Mouse (Mus musculus): ENCODE measurements around the gene Prss46. TPM values are rescaled to one million over a fixed set of nuclear protein-coding genes. Genes with fewer than 3 reads are reported as not detected.

The Prss46 gene
- polyA plus RNA-seq (2014; fragmentation: Illumina TruSeq; extraction: RNeasy Lipid Tissue Mini Kit (QIAGEN cat#74804); ENCODE audit: low replicate concordance): not detected

GRCm38 (mm10) chr9:110844206-110844605 lies at the start of gene Prss46:
Gene Prss46 (plus strand): TSS chr9:110844506.

GRCm38 (mm10) chr9:110797866-110798265 lies 46.4 kb upstream of the Prss46 start, which contains the start of gene Prss42:
Gene Prss42 (plus strand): TSS chr9:110798166.

GRCm38 (mm10) chr9:110813789-110814188 lies 30.5 kb upstream of the Prss46 start, which contains the start of gene Prss44:
Gene Prss44 (plus strand): TSS chr9:110813994.

GRCm38 (mm10) chr9:110826390-110826789 lies 17.9 kb upstream of the Prss46 start, which contains the start of gene Prss43:
Gene Prss43 (plus strand): TSS chr9:110826690.

GRCm38 (mm10) chr9:110834411-110834810 lies 9.9 kb upstream of the Prss46 start, which contains the start of gene Prss45:
Gene Prss45 (plus strand): TSS chr9:110834588.

GRCm38 (mm10) chr9:110857781-110858472 lies 13.6 kb downstream of the Prss46 start, which contains the start of gene Prss50:
Gene Prss50 (plus strand): TSS chr9:110857967.

GRCm38 (mm10) chr9:110879191-110879920 lies 35.0 kb downstream of the Prss46 start, which contains the start of gene Als2cl:
Gene Als2cl (plus strand): TSS chr9:110879870.

GRCm38 (mm10) chr9:110879998-110880561 lies 35.8 kb downstream of the Prss46 start, which contains the start of gene Tmie:
Gene Tmie (minus strand): TSS chr9:110880113.

Other genes with a start within 250 kb of the Prss46 start
- gene Nradd, start 220.1 kb upstream of the Prss46 start, polyA plus RNA-seq (2014; fragmentation: Illumina TruSeq; extraction: RNeasy Lipid Tissue Mini Kit (QIAGEN cat#74804); ENCODE audit: low replicate concordance): 0.63 TPM
- not detected for gene Nbeal2, start 190.3 kb upstream of the Prss46 start, polyA plus RNA-seq (2014; fragmentation: Illumina TruSeq; extraction: RNeasy Lipid Tissue Mini Kit (QIAGEN cat#74804); ENCODE audit: low replicate concordance)
- not detected for gene Ccdc12, start 188.0 kb upstream of the Prss46 start, polyA plus RNA-seq (2014; fragmentation: Illumina TruSeq; extraction: RNeasy Lipid Tissue Mini Kit (QIAGEN cat#74804); ENCODE audit: low replicate concordance)
- not detected for gene Myl3, start 102.6 kb upstream of the Prss46 start, polyA plus RNA-seq (2014; fragmentation: Illumina TruSeq; extraction: RNeasy Lipid Tissue Mini Kit (QIAGEN cat#74804); ENCODE audit: low replicate concordance)
- gene Pth1r, start 97.4 kb upstream of the Prss46 start, polyA plus RNA-seq (2014; fragmentation: Illumina TruSeq; extraction: RNeasy Lipid Tissue Mini Kit (QIAGEN cat#74804); ENCODE audit: low replicate concordance): not detected
- gene Prss42, start 46.3 kb upstream of the Prss46 start, polyA plus RNA-seq (2014; fragmentation: Illumina TruSeq; extraction: RNeasy Lipid Tissue Mini Kit (QIAGEN cat#74804); ENCODE audit: low replicate concordance): not detected
- not detected for gene Prss44, start 30.5 kb upstream of the Prss46 start, polyA plus RNA-seq (2014; fragmentation: Illumina TruSeq; extraction: RNeasy Lipid Tissue Mini Kit (QIAGEN cat#74804); ENCODE audit: low replicate concordance)
- gene Prss43, start 17.8 kb upstream of the Prss46 start, polyA plus RNA-seq (2014; fragmentation: Illumina TruSeq; extraction: RNeasy Lipid Tissue Mini Kit (QIAGEN cat#74804); ENCODE audit: low replicate concordance): not detected
- gene Prss45, start 9.9 kb upstream of the Prss46 start, polyA plus RNA-seq (2014; fragmentation: Illumina TruSeq; extraction: RNeasy Lipid Tissue Mini Kit (QIAGEN cat#74804); ENCODE audit: low replicate concordance): not detected
- gene Prss50, start 13.5 kb downstream of the Prss46 start, polyA plus RNA-seq (2014; fragmentation: Illumina TruSeq; extraction: RNeasy Lipid Tissue Mini Kit (QIAGEN cat#74804); ENCODE audit: low replicate concordance): not detected
- 3.1 TPM for gene Als2cl, start 35.4 kb downstream of the Prss46 start, polyA plus RNA-seq (2014; fragmentation: Illumina TruSeq; extraction: RNeasy Lipid Tissue Mini Kit (QIAGEN cat#74804); ENCODE audit: low replicate concordance)
- 0.74 TPM for gene Tmie, start 35.6 kb downstream of the Prss46 start, polyA plus RNA-seq (2014; fragmentation: Illumina TruSeq; extraction: RNeasy Lipid Tissue Mini Kit (QIAGEN cat#74804); ENCODE audit: low replicate concordance)
- gene Fam240a, start 72.4 kb downstream of the Prss46 start, polyA plus RNA-seq (2014; fragmentation: Illumina TruSeq; extraction: RNeasy Lipid Tissue Mini Kit (QIAGEN cat#74804); ENCODE audit: low replicate concordance): not detected
- gene Tdgf1, start 101.7 kb downstream of the Prss46 start, polyA plus RNA-seq (2014; fragmentation: Illumina TruSeq; extraction: RNeasy Lipid Tissue Mini Kit (QIAGEN cat#74804); ENCODE audit: low replicate concordance): not detected
- gene Lrrc2, start 107.0 kb downstream of the Prss46 start, polyA plus RNA-seq (2014; fragmentation: Illumina TruSeq; extraction: RNeasy Lipid Tissue Mini Kit (QIAGEN cat#74804); ENCODE audit: low replicate concordance): 0.22 TPM
- 0.37 TPM for gene Rtp3, start 146.1 kb downstream of the Prss46 start, polyA plus RNA-seq (2014; fragmentation: Illumina TruSeq; extraction: RNeasy Lipid Tissue Mini Kit (QIAGEN cat#74804); ENCODE audit: low replicate concordance)
- gene Ltf, start 174.8 kb downstream of the Prss46 start, polyA plus RNA-seq (2014; fragmentation: Illumina TruSeq; extraction: RNeasy Lipid Tissue Mini Kit (QIAGEN cat#74804); ENCODE audit: low replicate concordance): not detected
- gene Ccrl2, start 213.0 kb downstream of the Prss46 start, polyA plus RNA-seq (2014; fragmentation: Illumina TruSeq; extraction: RNeasy Lipid Tissue Mini Kit (QIAGEN cat#74804); ENCODE audit: low replicate concordance): 1.2 TPM